Mouse (Mus musculus) lung, adult 2 months (tissue): ENCODE data around the gene Qrfpr. TPM values are rescaled to one million over a fixed set of nuclear protein-coding genes. Genes with fewer than 3 reads are reported as not detected.
A peak's percentile ranks its signal among the peaks of the same experiment; 100 is the strongest.

Source experiments
- DNase-seq: peaks from one replicate; pipeline ENCODE4 v3.0.0; 2022
- H3K4me1 ChIP-seq: fragments of 200-500 bp; 2 replicates; pipeline ENCODE4 v1.6.1; 2011; ENCODE audit warnings: low read length; ENCODE audit not compliant: control insufficient read depth, insufficient read depth
- H3K4me3 ChIP-seq: fragments of 200-500 bp; replicated peaks from 2 replicates; pipeline ENCODE3; 2011; ENCODE audit warnings: low read depth, mild to moderate bottlenecking, control low read depth, low read length; ENCODE audit errors: extremely low read depth
- CTCF ChIP-seq: fragments of 200-500 bp; IDR thresholded peaks from 2 replicates; pipeline ENCODE4 v1.5.1; 2011; ENCODE audit warnings: mild to moderate bottlenecking, low read length, control low read depth; ENCODE audit not compliant: insufficient read depth
- POLR2A ChIP-seq: fragments of 200-500 bp; IDR thresholded peaks from 2 replicates; pipeline ENCODE4 v1.6.1; 2011; ENCODE audit warnings: low read depth, mild to moderate bottlenecking, control low read depth, low read length, borderline replicate concordance; ENCODE audit errors: extremely low read depth
- WGBS: fragments of 180-500 bp; shearing (Covaris S2); methylation state at CpG from one replicate; pipeline ENCODE4 v1.1.7; 2018; 5-methylcytosine and 5-hydroxymethylcytosine counted together
- polyA plus RNA-seq: library from polyadenylated mRNA; depleted of rRNA; stranded (reverse); fragments of >200 nt; gene quantifications from 2 replicates; pipeline ENCODE4 v1.2.3, GENCODE M21; 2012; rRNA removed

Qrfpr gene
- polyA plus RNA-seq, 1 experiment = not detected

- under 1% methylated on average over 54 of the region's 54 CpGs for WGBS
- Histone ChIP-seq H3K4me1 (peaks cover 9% of the 10 kb centered on the region), H3K4me3 (peak within 1 kb of the TSS; percentile 94)
- TF ChIP-seq POLR2A (peak; percentile 87), CTCF (no peak)
- DNase-seq = peak; percentile 78
Observed at GRCm38 (mm10) chr3:36150934-36151686, 71.0 kb downstream of the Qrfpr start, which contains the start of gene D3Ertd254e. Gene D3Ertd254e, plus strand, starts transcription at chr3:36151017.

GRCm38 (mm10) chr3:36150537-36150933, 71.6 kb downstream of the Qrfpr start:
- 13% methylated on average over 1 of the region's 1 CpGs for WGBS
- TF ChIP-seq POLR2A (no peak), CTCF (no peak)

GRCm38 (mm10) chr3:36138996-36139395, 83.1 kb downstream of the Qrfpr start:
- no peaks in the 10 kb centered on the region for H3K4me1 ChIP-seq
- TF ChIP-seq CTCF = no peak
- no peak for TF ChIP-seq POLR2A
- H3K4me3 ChIP-seq = no peak overlapping the region
- no peak for DNase-seq

More at GRCm38 (mm10) chr3:36150537-36150933, 71.6 kb downstream of the Qrfpr start:
- Histone ChIP-seq H3K4me1 (peaks cover 9% of the 10 kb centered on the region), H3K4me3 (peak overlapping the region; percentile 94)
- no peak for DNase-seq

- WGBS = 61% methylated on average over 1 of the region's 1 CpGs
- TF ChIP-seq CTCF (no peak), POLR2A (no peak)
- H3K4me3 ChIP-seq = no peak overlapping the region
- no peak for DNase-seq
- no peaks in the 10 kb centered on the region for H3K4me1 ChIP-seq
Observed at GRCm38 (mm10) chr3:36138171-36138660, 83.9 kb downstream of the Qrfpr start.

GRCm38 (mm10) chr3:36137560-36137959, 84.6 kb downstream of the Qrfpr start:
- TF ChIP-seq CTCF (peak; percentile 11; the same call in 1 of the 2 replicates), POLR2A (no peak)
- no peaks in the 10 kb centered on the region for H3K4me1 ChIP-seq
- DNase-seq = no peak
- 47% methylated on average over 2 of the region's 2 CpGs for WGBS
- no peak overlapping the region for H3K4me3 ChIP-seq

GRCm38 (mm10) chr3:36136152-36136551, 86.0 kb downstream of the Qrfpr start:
- no peak for TF ChIP-seq CTCF
- TF ChIP-seq POLR2A = no peak
- no peak overlapping the region for H3K4me3 ChIP-seq
- H3K4me1 ChIP-seq = no peaks in the 10 kb centered on the region
- DNase-seq = no peak

Other genes with a start within 250 kb of the Qrfpr start
- gene Mccc1, start 221.6 kb downstream of the Qrfpr start, polyA plus RNA-seq = 10.7 and 14.1 TPM in 2 replicates
- gene Ccdc144b, start 168.8 kb downstream of the Qrfpr start, polyA plus RNA-seq = not detected in 2 replicates
- gene Acad9, start 156.3 kb downstream of the Qrfpr start, polyA plus RNA-seq = 9.6 and 17.1 TPM in 2 replicates
- 0.96 and 1.2 TPM in 2 replicates for gene D3Ertd254e, start 71.3 kb downstream of the Qrfpr start, polyA plus RNA-seq